Mouse (Mus musculus): ENCODE measurements around the gene Chd2.
"Not testable (repeated sequence)": the region's sequence is repeated elsewhere in the genome, so short reads cannot be mapped to it uniquely, and the experiment has no call there.

Gene Chd2

GRCm38 (mm10) chr7:73539116-73539682, 2.4 kb downstream of the Chd2 start:
- no peak for DNase-seq (ENCODE audit: low spot score)

- no peak for DNase-seq (ENCODE audit: low spot score)
Observed at GRCm38 (mm10) chr7:73538424-73539079, 3.1 kb downstream of the Chd2 start.

GRCm38 (mm10) chr7:73537634-73538423, 3.8 kb downstream of the Chd2 start:
- peak; percentile 99 for DNase-seq (ENCODE audit: low spot score)

GRCm38 (mm10) chr7:73537228-73537627, 4.4 kb downstream of the Chd2 start:
- DNase-seq (ENCODE audit: low spot score), result no peak

- DNase-seq (ENCODE audit: low spot score), result no peak
Observed at GRCm38 (mm10) chr7:73536579-73536978, 5.1 kb downstream of the Chd2 start.

- DNase-seq (ENCODE audit: low spot score), result no peak
Observed at GRCm38 (mm10) chr7:73535861-73536200, 5.8 kb downstream of the Chd2 start.

GRCm38 (mm10) chr7:73534937-73535860, 6.4 kb downstream of the Chd2 start:
- no peak for DNase-seq (ENCODE audit: low spot score)

GRCm38 (mm10) chr7:73533457-73533856, 8.2 kb downstream of the Chd2 start:
- DNase-seq (ENCODE audit: low spot score), result no peak

- no peak for DNase-seq (ENCODE audit: low spot score)
Observed at GRCm38 (mm10) chr7:73532916-73533315, 8.7 kb downstream of the Chd2 start.

- no peak for DNase-seq (ENCODE audit: low spot score)
Observed at GRCm38 (mm10) chr7:73532139-73532538, 9.5 kb downstream of the Chd2 start.

- DNase-seq (ENCODE audit: low spot score), result no peak
Observed at GRCm38 (mm10) chr7:73531506-73532093, 10.0 kb downstream of the Chd2 start.

- no peak for DNase-seq (ENCODE audit: low spot score)
Observed at GRCm38 (mm10) chr7:73530846-73531245, 10.8 kb downstream of the Chd2 start.

GRCm38 (mm10) chr7:73530164-73530563, 11.5 kb downstream of the Chd2 start:
- no peak for DNase-seq (ENCODE audit: low spot score)

- DNase-seq (ENCODE audit: low spot score), result no peak
Observed at GRCm38 (mm10) chr7:73529261-73529660, 12.4 kb downstream of the Chd2 start.

GRCm38 (mm10) chr7:73528377-73528894, 13.2 kb downstream of the Chd2 start:
- not testable (repeated sequence) for DNase-seq (ENCODE audit: low spot score)

GRCm38 (mm10) chr7:73527225-73527624, 14.4 kb downstream of the Chd2 start:
- no peak for DNase-seq (ENCODE audit: low spot score)

GRCm38 (mm10) chr7:73524454-73524952, 17.1 kb downstream of the Chd2 start:
- DNase-seq (ENCODE audit: low spot score), result peak; percentile 73

GRCm38 (mm10) chr7:73523608-73524259, 17.9 kb downstream of the Chd2 start:
- DNase-seq (ENCODE audit: low spot score), result no peak

- DNase-seq (ENCODE audit: low spot score), result no peak
Observed at GRCm38 (mm10) chr7:73523183-73523582, 18.4 kb downstream of the Chd2 start.

GRCm38 (mm10) chr7:73521277-73522193, 20.1 kb downstream of the Chd2 start:
- no peak for DNase-seq (ENCODE audit: low spot score)

All from layer of hippocampus, adult 9-10 months (tissue).